Mouse (Mus musculus): ENCODE measurements at regions not wholly inside any gene's neighbourhood (a gene's known extent, or its start where the extent isn't known, plus 50 kb on each side); places are given as distances from the start of the nearest gene placed in this dataset.
A peak's percentile ranks its signal among the peaks of the same experiment; 100 is the strongest.

DNA sequence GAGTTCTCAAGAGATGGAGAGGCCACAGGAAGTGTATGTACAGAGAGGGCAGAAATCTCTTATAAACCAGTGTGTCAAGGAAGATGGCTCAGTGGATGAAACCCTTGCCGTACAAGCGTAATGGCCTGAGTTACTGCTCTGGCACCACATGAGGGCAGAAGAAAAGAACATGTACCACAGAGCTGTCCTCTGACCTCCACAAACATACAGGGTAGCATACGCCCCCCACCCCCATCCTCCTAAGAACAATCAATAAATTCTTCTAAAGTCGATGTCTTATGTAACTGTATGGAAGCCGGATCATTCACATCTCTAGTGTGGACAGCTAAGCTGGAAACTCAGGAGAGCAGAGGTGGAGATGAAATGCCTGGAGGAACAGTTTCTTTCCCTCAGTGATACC is 227.9 kb upstream of the Gpc5 start:
- no peak overlapping the region for H3K27ac ChIP-seq (ENCODE audit: low read depth)
- H3K27me3 ChIP-seq (ENCODE audit: insufficient read depth, low read length) = no peaks in the 10 kb centered on the region
- DNase-seq = no peak
- no peak overlapping the region for H3K4me3 ChIP-seq (ENCODE audit: low read depth, low read length)
- H3K36me3 ChIP-seq (replicated peaks; ENCODE audit: insufficient read depth, low read length) = no peaks in the 10 kb centered on the region
- WGBS (ENCODE audit: insufficient replicate concordance) = 61% methylated on average over 5 of the region's 5 CpGs
- peak; percentile 78 for ATAC-seq
- no peaks in the 10 kb centered on the region for H3K9me3 ChIP-seq (ENCODE audit: low read length)
- 0 out of 2 replicates have a peak, but pooled peaks cover 3% of the 10 kb centered on the region for H3K4me1 ChIP-seq (ENCODE audit: insufficient read depth)
- H3K4me2 ChIP-seq (ENCODE audit: low read depth, low read length) = no peak overlapping the region
- H3K9ac ChIP-seq (replicated peaks) = no peak overlapping the region
- peak; percentile 32; the same call in 1 of the 2 replicates for TF ChIP-seq CTCF (IDR thresholded peaks at IDR 0.05; ENCODE audit: low read depth)
- 0 out of 2 replicates have a peak, but pooled peaks have one; percentile 21 for TF ChIP-seq EP300 (IDR thresholded peaks at IDR 0.05; ENCODE audit: low read depth)

DNA sequence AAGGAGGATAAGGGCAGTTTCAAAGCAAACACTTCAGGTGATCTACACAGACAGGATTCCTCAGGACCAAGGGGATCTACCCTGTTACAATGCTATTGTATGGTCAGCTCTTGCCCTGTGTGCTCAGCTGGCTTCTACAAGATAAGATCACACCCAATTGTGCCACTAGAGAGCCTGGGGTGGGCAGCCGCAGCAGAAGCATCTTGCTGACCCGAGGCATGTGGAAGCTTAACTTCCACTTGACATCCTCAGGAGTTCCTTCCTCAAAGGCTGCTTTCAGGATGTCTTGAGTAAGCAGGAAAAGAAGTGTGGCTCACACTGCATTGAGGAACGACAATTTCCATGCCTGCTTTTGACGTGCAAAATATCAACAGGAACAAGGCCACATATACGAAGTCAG is 222.8 kb upstream of the Gpc5 start:
- TF ChIP-seq CTCF (IDR thresholded peaks at IDR 0.05; ENCODE audit: low read depth) = no peak
- no peak for TF ChIP-seq EP300 (IDR thresholded peaks at IDR 0.05; ENCODE audit: low read depth)
- ATAC-seq (0 out of 2 replicates have a peak, but pooled peaks have one; percentile 19), DNase-seq (no peak)
- H3K27me3 ChIP-seq (ENCODE audit: insufficient read depth, low read length) = no peaks in the 10 kb centered on the region
- H3K4me1 ChIP-seq (ENCODE audit: insufficient read depth) = 0 out of 2 replicates have a peak, but pooled peaks cover 3% of the 10 kb centered on the region
- no peaks in the 10 kb centered on the region for H3K36me3 ChIP-seq (replicated peaks; ENCODE audit: insufficient read depth, low read length)
- no peak overlapping the region for H3K4me3 ChIP-seq (ENCODE audit: low read depth, low read length)
- H3K9me3 ChIP-seq (ENCODE audit: low read length) = no peaks in the 10 kb centered on the region
- no peak overlapping the region for H3K4me2 ChIP-seq (ENCODE audit: low read depth, low read length)
- no peak overlapping the region for H3K9ac ChIP-seq (replicated peaks)
- no peak overlapping the region for H3K27ac ChIP-seq (ENCODE audit: low read depth)
- 21% methylated on average over 5 of the region's 5 CpGs for WGBS (ENCODE audit: insufficient replicate concordance)

DNA sequence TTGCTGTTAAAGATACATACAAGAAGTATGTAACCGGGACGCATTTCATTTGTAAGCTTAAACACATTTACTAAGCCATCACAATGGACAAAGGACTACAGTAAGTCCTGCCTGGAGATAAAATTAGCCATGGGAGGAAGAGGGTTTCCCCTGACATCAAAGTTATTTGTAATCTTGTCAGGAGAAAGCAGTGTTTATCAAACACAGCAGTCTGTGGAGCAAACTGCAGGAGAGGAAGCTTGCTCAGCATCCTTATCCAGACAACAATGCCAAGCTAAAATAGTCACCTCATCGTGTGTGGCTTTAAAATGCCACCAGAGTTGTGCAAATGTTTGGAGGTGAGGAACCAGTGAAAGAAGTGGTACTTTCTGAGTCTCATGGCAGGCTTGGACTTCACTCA is 216.9 kb upstream of the Gpc5 start:
- H3K9me3 ChIP-seq (ENCODE audit: low read length) = no peaks in the 10 kb centered on the region
- ATAC-seq (no peak), DNase-seq (no peak)
- H3K27me3 ChIP-seq (ENCODE audit: insufficient read depth, low read length) = no peaks in the 10 kb centered on the region
- H3K4me3 ChIP-seq (ENCODE audit: low read depth, low read length) = no peak overlapping the region
- TF ChIP-seq CTCF (IDR thresholded peaks at IDR 0.05; ENCODE audit: low read depth) (no peak), EP300 (IDR thresholded peaks at IDR 0.05; ENCODE audit: low read depth) (peak; percentile 35; the same call in 1 of the 2 replicates)
- H3K36me3 ChIP-seq (replicated peaks; ENCODE audit: insufficient read depth, low read length) = no peaks in the 10 kb centered on the region
- no peak overlapping the region for H3K9ac ChIP-seq (replicated peaks)
- 31% methylated on average over 3 of the region's 3 CpGs for WGBS (ENCODE audit: insufficient replicate concordance)
- H3K4me1 ChIP-seq (ENCODE audit: insufficient read depth) = peaks cover 4% of the 10 kb centered on the region; the same call in 1 of the 2 replicates
- no peak overlapping the region for H3K4me2 ChIP-seq (ENCODE audit: low read depth, low read length)
- no peak overlapping the region for H3K27ac ChIP-seq (ENCODE audit: low read depth)

- Histone ChIP-seq H3K27me3 (ENCODE audit: insufficient read depth, low read length) (no peaks in the 10 kb centered on the region), H3K9me3 (ENCODE audit: low read length) (no peaks in the 10 kb centered on the region), H3K4me1 (ENCODE audit: insufficient read depth) (peaks cover 4% of the 10 kb centered on the region; the same call in 1 of the 2 replicates), H3K36me3 (replicated peaks; ENCODE audit: insufficient read depth, low read length) (no peaks in the 10 kb centered on the region), H3K4me2 (ENCODE audit: low read depth, low read length) (no peak overlapping the region), H3K4me3 (ENCODE audit: low read depth, low read length) (no peak overlapping the region), H3K9ac (replicated peaks) (no peak overlapping the region), H3K27ac (ENCODE audit: low read depth) (no peak overlapping the region)
- 35% methylated on average over 9 of the region's 9 CpGs for WGBS (ENCODE audit: insufficient replicate concordance)
- DNase-seq (no peak), ATAC-seq (no peak)
- no peak for TF ChIP-seq EP300 (IDR thresholded peaks at IDR 0.05; ENCODE audit: low read depth)
Observed at GRCm38 (mm10) chr14:114876427-114876826, 215.6 kb upstream of the Gpc5 start.

DNA sequence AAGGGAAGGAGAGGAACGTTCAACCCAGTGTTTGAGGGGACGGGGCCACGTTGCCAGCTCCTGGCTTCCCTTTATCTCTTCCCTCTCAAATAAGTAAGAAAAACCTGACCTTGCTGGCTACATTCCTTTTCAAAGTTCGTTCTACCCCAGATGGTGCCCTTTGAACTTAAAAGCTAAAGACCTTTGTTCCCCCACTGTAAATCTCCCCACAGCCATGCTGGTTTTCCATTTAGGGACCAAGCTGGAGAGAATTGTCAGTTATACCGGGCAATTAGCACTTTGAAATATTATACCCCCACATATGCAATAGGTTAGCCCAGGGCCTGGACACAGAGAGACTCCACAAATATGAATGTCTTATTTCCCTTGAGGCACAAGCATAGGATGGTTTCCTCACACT is 214.5 kb upstream of the Gpc5 start:
- H3K36me3 ChIP-seq (replicated peaks; ENCODE audit: insufficient read depth, low read length) = no peaks in the 10 kb centered on the region
- H3K4me3 ChIP-seq (ENCODE audit: low read depth, low read length) = no peak overlapping the region
- no peak overlapping the region for H3K4me2 ChIP-seq (ENCODE audit: low read depth, low read length)
- no peak overlapping the region for H3K27ac ChIP-seq (ENCODE audit: low read depth)
- no peak for ATAC-seq
- H3K9me3 ChIP-seq (ENCODE audit: low read length) = no peaks in the 10 kb centered on the region
- no peak overlapping the region for H3K9ac ChIP-seq (replicated peaks)
- peaks cover 4% of the 10 kb centered on the region; the same call in 1 of the 2 replicates for H3K4me1 ChIP-seq (ENCODE audit: insufficient read depth)
- no peak for TF ChIP-seq CTCF (IDR thresholded peaks at IDR 0.05; ENCODE audit: low read depth)
- TF ChIP-seq EP300 (IDR thresholded peaks at IDR 0.05; ENCODE audit: low read depth) = no peak
- no peaks in the 10 kb centered on the region for H3K27me3 ChIP-seq (ENCODE audit: insufficient read depth, low read length)
- no peak for DNase-seq
- WGBS (ENCODE audit: insufficient replicate concordance) = 38% methylated on average over 5 of the region's 5 CpGs

DNA sequence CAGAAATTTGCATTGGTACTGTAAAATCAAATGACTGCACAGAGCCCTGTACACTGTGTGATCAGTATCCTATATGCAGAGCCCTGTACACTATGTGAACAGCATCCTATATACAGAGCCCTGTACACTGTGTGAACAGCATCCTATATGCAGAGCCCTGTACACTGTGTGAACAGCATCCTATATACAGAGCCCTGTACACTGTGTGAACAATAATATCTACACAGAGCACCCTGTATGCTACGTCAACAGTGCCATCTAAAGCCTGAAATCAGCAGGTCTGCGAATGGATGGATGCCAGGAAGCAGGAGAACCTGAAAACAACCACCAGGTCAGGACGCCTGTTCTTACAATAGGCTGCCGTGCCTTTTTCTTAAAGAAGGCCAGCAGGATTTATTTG is 211.7 kb upstream of the Gpc5 start:
- Histone ChIP-seq H3K9ac (replicated peaks) (no peak overlapping the region), H3K4me1 (ENCODE audit: insufficient read depth) (peaks cover 4% of the 10 kb centered on the region; the same call in 1 of the 2 replicates), H3K27ac (ENCODE audit: low read depth) (no peak overlapping the region), H3K36me3 (replicated peaks; ENCODE audit: insufficient read depth, low read length) (no peaks in the 10 kb centered on the region), H3K27me3 (ENCODE audit: insufficient read depth, low read length) (no peaks in the 10 kb centered on the region), H3K9me3 (ENCODE audit: low read length) (no peaks in the 10 kb centered on the region), H3K4me2 (ENCODE audit: low read depth, low read length) (no peak overlapping the region), H3K4me3 (ENCODE audit: low read depth, low read length) (no peak overlapping the region)
- ATAC-seq = no peak
- 71% methylated on average over 4 of the region's 4 CpGs for WGBS (ENCODE audit: insufficient replicate concordance)
- TF ChIP-seq CTCF (IDR thresholded peaks at IDR 0.05; ENCODE audit: low read depth) (0 out of 2 replicates have a peak, but pooled peaks have one; percentile 15), EP300 (IDR thresholded peaks at IDR 0.05; ENCODE audit: low read depth) (no peak)
- DNase-seq = no peak

GRCm38 (mm10) chr14:114904109-114904508 is 187.9 kb upstream of the Gpc5 start:
- H3K27ac ChIP-seq (ENCODE audit: low read depth) = no peak overlapping the region
- no peaks in the 10 kb centered on the region for H3K4me1 ChIP-seq (ENCODE audit: insufficient read depth)
- no peaks in the 10 kb centered on the region for H3K9me3 ChIP-seq (ENCODE audit: low read length)
- no peak overlapping the region for H3K4me2 ChIP-seq (ENCODE audit: low read depth, low read length)
- no peak for DNase-seq
- TF ChIP-seq CTCF (IDR thresholded peaks at IDR 0.05; ENCODE audit: low read depth) (no peak), EP300 (IDR thresholded peaks at IDR 0.05; ENCODE audit: low read depth) (no peak)
- no peak for ATAC-seq
- 87% methylated on average over 2 of the region's 2 CpGs for WGBS (ENCODE audit: insufficient replicate concordance)
- no peaks in the 10 kb centered on the region for H3K27me3 ChIP-seq (ENCODE audit: insufficient read depth, low read length)
- H3K4me3 ChIP-seq (ENCODE audit: low read depth, low read length) = no peak overlapping the region
- no peaks in the 10 kb centered on the region for H3K36me3 ChIP-seq (replicated peaks; ENCODE audit: insufficient read depth, low read length)
- H3K9ac ChIP-seq (replicated peaks) = no peak overlapping the region

All from liver, postnatal 0 days (tissue).